Mouse (Mus musculus): ENCODE results near the gene Ap4m1.
"Not testable (repeated sequence)": the region's sequence is repeated elsewhere in the genome, so short reads cannot be mapped to it uniquely, and the experiment has no call there.

Ap4m1 gene

DNA sequence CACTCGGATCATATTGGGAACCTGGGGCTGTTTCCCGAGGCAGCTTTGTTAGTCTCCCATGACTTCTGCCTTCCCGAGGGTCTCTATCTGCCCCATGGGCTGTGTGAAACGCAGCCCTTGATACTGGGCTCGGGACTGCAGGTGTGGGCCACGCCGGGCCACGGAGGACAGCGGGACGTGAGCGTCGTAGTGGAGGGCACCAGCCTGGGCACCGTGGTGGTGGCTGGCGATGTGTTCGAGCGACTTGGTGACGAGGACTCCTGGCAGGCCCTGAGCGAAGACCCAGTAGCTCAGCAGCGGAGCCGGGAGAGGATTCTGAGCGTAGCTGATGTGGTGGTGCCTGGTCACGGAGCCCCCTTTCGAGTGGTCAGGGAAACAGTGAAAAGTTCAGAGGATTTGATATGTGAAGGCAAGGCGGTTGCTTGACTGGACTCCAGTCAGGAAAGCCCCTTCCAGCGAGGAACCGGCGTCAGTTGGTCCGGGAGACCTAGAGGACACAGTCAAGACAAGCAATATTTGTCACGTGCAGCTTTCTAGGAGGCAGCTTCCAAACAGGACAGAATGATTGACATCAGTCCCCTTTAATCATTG, 23.0 kb downstream of the Ap4m1 start:
- CTCF ChIA-PET: no interaction called here

DNA sequence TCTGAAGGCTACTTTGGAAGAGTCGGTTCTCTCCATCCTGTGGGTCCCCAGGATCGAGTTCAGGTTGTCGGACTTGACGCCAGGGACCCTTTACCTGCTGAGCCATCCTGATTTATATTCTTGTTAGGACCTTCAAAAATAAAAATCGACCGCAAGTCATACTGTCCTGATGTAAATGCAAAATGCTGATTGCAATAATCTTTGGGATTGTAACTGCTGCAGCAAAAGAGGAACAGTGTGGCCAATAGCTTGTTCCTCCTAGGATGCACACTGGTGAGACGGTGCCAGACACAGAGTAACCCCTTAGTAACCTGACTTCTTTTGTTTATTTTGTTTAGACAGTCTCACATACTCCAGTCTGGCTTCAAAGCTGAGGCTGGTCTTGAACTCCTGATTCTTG, 23.7 kb downstream of the Ap4m1 start:
- CTCF ChIA-PET: no interaction called here

- CTCF ChIA-PET: no interaction called here
Observed at GRCm38 (mm10) chr5:138199576-138199975, 27.8 kb downstream of the Ap4m1 start.

DNA sequence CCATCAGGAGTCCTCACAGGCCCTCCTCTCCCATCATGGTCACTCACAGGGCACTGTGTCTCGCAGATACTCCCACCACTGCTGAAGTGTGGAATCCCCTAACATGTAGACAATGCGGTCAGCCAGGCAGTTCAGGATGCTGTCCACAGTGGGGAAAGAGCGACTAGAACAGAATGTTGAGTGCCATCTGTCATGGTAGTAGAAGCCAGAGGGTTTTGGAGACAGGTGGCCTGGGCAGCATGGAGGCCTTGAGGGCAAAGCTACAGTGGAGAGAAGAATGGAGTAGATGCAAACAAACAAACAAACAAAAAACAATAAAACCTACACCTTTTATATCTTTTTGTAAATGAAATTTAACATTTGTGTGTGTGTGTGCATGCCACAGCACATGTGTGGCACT, 30.3 kb downstream of the Ap4m1 start:
- CTCF ChIA-PET: no interaction called here

- CTCF ChIA-PET: no interaction called here
Observed at GRCm38 (mm10) chr5:138207253-138207652, 35.5 kb downstream of the Ap4m1 start.

GRCm38 (mm10) chr5:138207873-138208272, 36.1 kb downstream of the Ap4m1 start:
- CTCF ChIA-PET: interaction anchor here (0.7 kb wide), 1 partner anchor 911 kb away, joined by 3 read pairs; no protein-coding TSS in a partner anchor

DNA sequence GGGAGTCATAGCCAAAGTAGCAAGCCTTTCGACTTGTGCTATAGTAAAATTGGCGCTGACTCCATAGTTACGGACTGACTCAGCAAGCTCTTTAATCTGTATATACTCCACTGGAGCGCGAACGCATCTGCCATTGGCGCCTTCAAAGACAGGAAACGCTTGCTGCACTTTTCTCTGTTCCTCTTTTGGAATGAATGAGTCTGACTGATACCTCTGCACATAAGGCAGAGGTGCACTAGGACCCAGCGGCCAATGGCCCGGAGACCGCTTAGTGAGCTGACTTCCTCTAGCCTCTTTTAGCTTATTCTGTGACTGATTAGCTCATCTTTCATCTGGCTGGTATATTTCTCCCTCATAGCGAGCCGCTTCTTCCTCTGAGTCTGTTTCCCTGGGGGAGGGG, 44.8 kb downstream of the Ap4m1 start:
- CTCF ChIA-PET: not testable (repeated sequence)

- CTCF ChIA-PET: interaction anchor here (0.7 kb wide), 1 partner anchor 49 kb away, joined by 3 read pairs; no protein-coding TSS in a partner anchor
Observed at GRCm38 (mm10) chr5:138219864-138220263, 48.1 kb downstream of the Ap4m1 start.

DNA sequence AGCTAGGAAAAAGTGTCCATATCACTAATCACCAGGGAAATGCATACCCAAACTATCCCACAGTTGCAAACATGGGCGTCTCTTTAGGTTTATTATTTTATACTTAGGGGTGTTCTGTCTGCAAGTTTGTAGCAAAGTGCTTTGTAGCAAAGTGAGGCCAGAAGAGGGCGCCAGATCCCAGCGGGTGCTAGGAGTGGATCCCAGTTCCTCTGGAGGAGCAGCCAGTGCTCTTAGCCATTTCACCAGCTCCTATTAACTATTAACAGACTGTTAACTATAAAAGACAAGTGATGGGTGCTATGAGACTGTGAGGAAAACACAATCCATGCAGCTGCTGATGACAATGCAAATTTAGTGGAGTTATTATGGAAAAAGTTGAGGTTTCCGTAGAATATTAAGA, 50.3 kb downstream of the Ap4m1 start:
- CTCF ChIA-PET: interaction anchor here (0.8 kb wide), 1 partner anchor 31 kb away, joined by 3 read pairs; no protein-coding TSS in a partner anchor

DNA sequence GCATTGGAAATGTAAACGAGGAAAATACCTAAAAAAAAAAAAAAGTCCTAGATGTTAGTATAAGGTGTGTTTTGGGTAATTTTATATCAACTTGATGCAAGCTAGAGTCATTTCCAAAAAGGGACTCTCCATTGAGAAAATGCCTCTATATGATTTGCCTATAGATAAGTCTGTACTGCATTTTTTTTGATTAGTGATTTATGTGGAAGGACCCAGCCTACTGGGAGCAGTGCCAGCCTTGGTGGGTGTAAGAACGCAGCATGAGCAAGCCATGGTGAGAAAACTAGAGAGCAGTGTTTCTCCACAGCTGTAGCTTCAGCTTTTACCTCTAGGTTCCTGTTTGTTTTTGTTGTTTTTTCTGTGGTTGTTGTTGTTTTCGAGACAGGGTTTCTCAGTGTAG, 51.5 kb downstream of the Ap4m1 start:
- CTCF ChIA-PET: no interaction called here

DNA sequence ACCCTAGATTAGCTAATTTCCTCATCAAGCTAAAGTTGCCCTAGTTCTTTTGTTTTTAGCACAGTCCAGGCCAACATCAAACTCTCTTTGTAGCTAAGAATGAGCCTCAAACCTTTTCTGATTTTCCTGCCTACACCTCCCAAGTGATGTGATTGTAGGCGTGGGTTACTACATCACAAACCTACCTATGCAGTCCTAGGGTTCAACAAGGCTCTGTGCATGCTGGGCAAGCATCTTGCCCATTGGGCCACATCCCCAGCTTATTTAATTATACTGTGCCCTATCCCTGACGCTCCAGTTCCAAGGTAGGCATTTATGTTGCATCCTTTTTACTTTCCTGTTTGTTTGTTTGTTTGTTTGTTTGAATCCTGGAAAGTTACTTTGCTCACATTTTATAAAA, 53.9 kb downstream of the Ap4m1 start, which contains the start of gene Nxpe5:
TSS of gene Nxpe5 (plus strand) at position 199 of the 400 bp plus-strand sequence.
- CTCF ChIA-PET: interaction anchor here (0.7 kb wide), 1 partner anchor 295 kb away, joined by 3 read pairs; no protein-coding TSS in a partner anchor

GRCm38 (mm10) chr5:138226491-138226890, 54.7 kb downstream of the Ap4m1 start:
- CTCF ChIA-PET: no interaction called here

DNA sequence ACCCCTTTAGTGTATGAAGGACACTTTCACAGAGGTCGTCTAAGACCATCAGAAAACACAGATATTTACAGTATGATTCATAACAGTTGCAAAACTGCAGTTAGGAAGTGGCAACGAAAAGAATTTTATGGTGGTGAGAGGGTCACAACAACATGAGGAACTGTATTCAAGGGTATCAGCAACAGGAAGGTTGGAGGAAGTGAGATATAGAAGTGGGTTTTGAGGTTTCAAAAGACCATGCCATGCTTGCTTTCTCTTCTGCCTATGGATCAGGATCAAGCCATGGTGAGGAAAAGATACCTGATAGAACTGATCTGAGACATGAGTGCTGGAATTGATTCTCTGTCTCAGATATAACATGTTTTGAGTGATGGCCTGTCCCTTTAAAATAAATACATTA, 55.6 kb downstream of the Ap4m1 start:
- CTCF ChIA-PET: no interaction called here

DNA sequence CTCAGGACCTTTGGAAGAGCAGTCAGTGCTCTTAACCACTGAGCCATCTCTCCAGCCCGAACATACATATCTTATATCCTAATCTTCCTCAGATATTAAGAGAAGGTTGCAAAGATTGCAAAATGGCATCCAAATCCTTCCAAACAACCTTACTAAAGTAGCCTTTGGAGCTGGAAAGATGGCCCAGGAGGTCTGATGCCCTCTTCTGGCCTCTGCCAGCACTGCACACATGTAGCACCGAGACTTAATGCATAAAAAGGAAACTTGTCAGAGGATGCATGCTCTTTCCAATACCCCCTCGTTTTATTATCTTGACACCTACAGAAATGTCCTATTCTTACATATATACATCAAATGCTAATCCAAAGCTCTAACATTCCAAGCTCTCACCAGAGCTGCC, 56.2 kb downstream of the Ap4m1 start:
- CTCF ChIA-PET: no interaction called here

- CTCF ChIA-PET: interaction anchor here (0.6 kb wide), 1 partner anchor 579 kb away, joined by 4 read pairs; no protein-coding TSS in a partner anchor
Observed at GRCm38 (mm10) chr5:138229511-138229910, 57.7 kb downstream of the Ap4m1 start.
